Mouse (Mus musculus) ES-E14 (cell line): ENCODE measurements at regions not wholly inside any gene's neighbourhood (a gene's known extent, or its start where the extent isn't known, plus 50 kb on each side); places are given as distances from the start of the nearest gene placed in this dataset.

ENCODE experiments used
- DNase-seq: peaks from one replicate; pipeline ENCODE4 v3.0.0-alpha.2; 2013; ENCODE audit warnings: low read depth, low spot score
- H3K27ac ChIP-seq: 2 replicates; pipeline ENCODE4 v1.5.1; 2012; ENCODE audit warnings: low read depth, mild to moderate bottlenecking, low read length, moderate library complexity, mixed read lengths; ENCODE audit not compliant: poor library complexity, insufficient read depth, severe bottlenecking
- H3K36me3 ChIP-seq: 2 replicates; pipeline ENCODE4 v1.6.1; 2012; ENCODE audit warnings: mild to moderate bottlenecking, low read length, moderate library complexity, mixed read lengths; ENCODE audit not compliant: control insufficient read depth, poor library complexity, insufficient read depth, severe bottlenecking
- H3K4me1 ChIP-seq, 2 experiments: fragments of 150-350 bp in 1 of 2; sonication (generic) in 1 of 2; 2 replicates each; pipeline ENCODE4 v1.6.1; 2012; ENCODE audit warnings: low read length in 2 of 2, mild to moderate bottlenecking in 1 of 2, mixed read lengths in 1 of 2; ENCODE audit not compliant: control insufficient read depth in 2 of 2, insufficient read depth in 2 of 2, poor library complexity in 1 of 2
- H3K4me3 ChIP-seq, 2 experiments: fragments of 150-350 bp in 1 of 2; sonication (generic) in 1 of 2; 2 replicates each; pipeline ENCODE4 v1.5.1; 2012; ENCODE audit warnings: low read length in 2 of 2, low read depth in 1 of 2, mild to moderate bottlenecking in 1 of 2, mixed read lengths in 1 of 2; ENCODE audit not compliant: insufficient read depth in 1 of 2, poor library complexity in 1 of 2, severe bottlenecking in 1 of 2
- H3K9ac ChIP-seq: 2 replicates; pipeline ENCODE4 v1.6.1; 2012; ENCODE audit warnings: low read depth, mild to moderate bottlenecking, low read length, mixed read lengths; ENCODE audit not compliant: poor library complexity, insufficient read depth, severe bottlenecking
- H3K9me3 ChIP-seq: fragments of 150-350 bp; sonication (generic); 2 replicates; pipeline ENCODE4 v1.6.1; 2012; ENCODE audit warnings: low read depth, mild to moderate bottlenecking, low read length; ENCODE audit not compliant: control insufficient read depth, insufficient read depth
- CHD2 ChIP-seq: IDR thresholded peaks from 2 replicates; pipeline ENCODE4 v1.6.1; 2014; ENCODE audit warnings: mild to moderate bottlenecking, low read depth, low read length, inconsistent platforms
- HCFC1 ChIP-seq: IDR thresholded peaks from 2 replicates; pipeline ENCODE4 v1.6.1; 2012; ENCODE audit warnings: low read length, inconsistent platforms, borderline replicate concordance; ENCODE audit not compliant: insufficient read depth
- MAFK ChIP-seq: IDR thresholded peaks from 2 replicates; pipeline ENCODE4 v1.6.1; 2014; ENCODE audit warnings: mild to moderate bottlenecking, low read depth, low read length, inconsistent platforms; ENCODE audit not compliant: insufficient read depth
- ZC3H11A ChIP-seq: IDR thresholded peaks from 2 replicates; pipeline ENCODE4 v1.6.1; 2012; ENCODE audit warnings: low read depth, mild to moderate bottlenecking, inconsistent platforms, low read length, borderline replicate concordance
- ZNF384 ChIP-seq: IDR thresholded peaks from 2 replicates; pipeline ENCODE4 v1.6.1; 2012; ENCODE audit warnings: low read depth, low read length, inconsistent platforms
- in situ Hi-C, 2 experiments: fragments of 600-800 bp; cut with MboI; formaldehyde crosslinking; loops; one replicate each; pipeline ENCODE4 v1.15.1; 2025; ENCODE audit warnings: low sequenced_read_pairs in 2 of 2, inconsistent platforms in 1 of 2; ENCODE audit not compliant: unreplicated experiment in 2 of 2

GRCm38 (mm10) chr5:106056631-106057030, 180.3 kb downstream of the Zfp326 start:
- H3K36me3 ChIP-seq: no peaks in the 10 kb centered on the region
- H3K4me3 ChIP-seq: no peak overlapping the region
- no peak overlapping the region for H3K9ac ChIP-seq
- no peaks in the 10 kb centered on the region for H3K4me1 ChIP-seq
- no peak for DNase-seq
- H3K9me3 ChIP-seq: no peaks in the 10 kb centered on the region
- in situ Hi-C loops: no loop called here
- no peak overlapping the region for H3K27ac ChIP-seq
- TF ChIP-seq ZNF384 (no peak), MAFK (no peak), ZC3H11A (no peak), HCFC1 (no peak), CHD2 (no peak)

- in situ Hi-C loops: no loop called here
- H3K27ac ChIP-seq: no peak overlapping the region
- H3K4me1 ChIP-seq: no peaks in the 10 kb centered on the region
- no peak for DNase-seq
- no peak overlapping the region for H3K9ac ChIP-seq
- H3K4me3 ChIP-seq: no peak overlapping the region
- H3K36me3 ChIP-seq: no peaks in the 10 kb centered on the region
- H3K9me3 ChIP-seq: no peaks in the 10 kb centered on the region
- no peak for TF ChIP-seq ZC3H11A
- TF ChIP-seq CHD2: no peak
- no peak for TF ChIP-seq HCFC1
- no peak for TF ChIP-seq MAFK
- TF ChIP-seq ZNF384: no peak
These were observed 178.9 kb downstream of the Zfp326 start for GRCm38 (mm10) chr5:106055221-106055620.

GRCm38 (mm10) chr5:106051026-106051425, 174.7 kb downstream of the Zfp326 start:
- DNase-seq: no peak
- TF ChIP-seq CHD2 (no peak), HCFC1 (no peak), ZC3H11A (no peak), MAFK (no peak), ZNF384 (no peak)
- Histone ChIP-seq H3K9ac (no peak overlapping the region), H3K9me3 (no peaks in the 10 kb centered on the region), H3K4me3 (no peak overlapping the region), H3K4me1 (no peaks in the 10 kb centered on the region), H3K27ac (no peak overlapping the region), H3K36me3 (no peaks in the 10 kb centered on the region)
- in situ Hi-C loops: no loop called here

- TF ChIP-seq HCFC1: no peak
- TF ChIP-seq MAFK: no peak
- TF ChIP-seq CHD2: no peak
- no peak for TF ChIP-seq ZNF384
- TF ChIP-seq ZC3H11A: no peak
- in situ Hi-C loops: no loop called here
- Histone ChIP-seq H3K27ac (no peak overlapping the region), H3K4me1 (no peaks in the 10 kb centered on the region), H3K9me3 (no peaks in the 10 kb centered on the region), H3K9ac (no peak overlapping the region), H3K4me3 (no peak overlapping the region), H3K36me3 (no peaks in the 10 kb centered on the region)
- no peak for DNase-seq
These were observed 168.7 kb downstream of the Zfp326 start for GRCm38 (mm10) chr5:106044878-106045585.

GRCm38 (mm10) chr5:106038321-106038720, 162.0 kb downstream of the Zfp326 start:
- Histone ChIP-seq H3K9me3 (no peaks in the 10 kb centered on the region), H3K9ac (no peak overlapping the region), H3K36me3 (no peaks in the 10 kb centered on the region), H3K4me3 (no peak overlapping the region), H3K4me1 (no peaks in the 10 kb centered on the region), H3K27ac (no peak overlapping the region)
- TF ChIP-seq ZC3H11A (no peak), CHD2 (no peak), MAFK (no peak), HCFC1 (no peak), ZNF384 (no peak)
- no peak for DNase-seq
- in situ Hi-C loops: no loop called here
